Mouse (Mus musculus) lung, postnatal 10 days (tissue): Measurements from ENCODE around the gene Csrp2.
A peak's percentile ranks its signal among the peaks of the same experiment; 100 is the strongest.

Experiments
- DNase-seq: peaks from one replicate; pipeline ENCODE4 v3.0.0; 2021

Gene Csrp2

GRCm38 (mm10) chr10:110974463-110974862 is 54.9 kb downstream of the Csrp2 start:
- peak; percentile 66 for DNase-seq

- DNase-seq, result no peak
These were observed 55.3 kb downstream of the Csrp2 start for GRCm38 (mm10) chr10:110974885-110975284.

- peak; percentile 46 for DNase-seq
These were observed 56.5 kb downstream of the Csrp2 start for GRCm38 (mm10) chr10:110976046-110976445.

GRCm38 (mm10) chr10:110977379-110977778 is 57.8 kb downstream of the Csrp2 start:
- no peak for DNase-seq

- no peak for DNase-seq
These were observed 59.8 kb downstream of the Csrp2 start for GRCm38 (mm10) chr10:110979431-110979830.

- DNase-seq, result no peak
These were observed 60.9 kb downstream of the Csrp2 start for GRCm38 (mm10) chr10:110980441-110980840.

- no peak for DNase-seq
These were observed 63.2 kb downstream of the Csrp2 start for GRCm38 (mm10) chr10:110982771-110983170.

GRCm38 (mm10) chr10:110986682-110987081 is 67.1 kb downstream of the Csrp2 start:
- no peak for DNase-seq
